Mouse (Mus musculus): ENCODE results near the gene Shb. TPM values are rescaled to one million over a fixed set of nuclear protein-coding genes. Genes with fewer than 3 reads are reported as not detected.
"Not testable (repeated sequence)": the region's sequence is repeated elsewhere in the genome, so short reads cannot be mapped to it uniquely, and the experiment has no call there.

Shb gene
- polyA plus RNA-seq, 1 experiment from 2014 or later: 6.3 TPM

- Histone ChIP-seq H3K4me1 (peaks cover 29% of the 10 kb centered on the region), H3K4me2 (peak overlapping the region; percentile 92), H3K36me3 (replicated peaks) (peaks cover 19% of the 10 kb centered on the region), H3K9me3 (no peaks in the 10 kb centered on the region), H3K27me3 (replicated peaks) (no peaks in the 10 kb centered on the region), H3K4me3 (peak overlapping the region; percentile 92), H3K27ac (0 out of 2 replicates have a peak overlapping the region, but pooled peaks have one; percentile 90), H3K9ac (peak overlapping the region; percentile 97)
- no peak for ATAC-seq (replicated peaks)
- WGBS: 70% methylated on average over 5 of the region's 5 CpGs
These were observed 125.1 kb downstream of the Shb start for GRCm38 (mm10) chr4:45407001-45407702.

DNA sequence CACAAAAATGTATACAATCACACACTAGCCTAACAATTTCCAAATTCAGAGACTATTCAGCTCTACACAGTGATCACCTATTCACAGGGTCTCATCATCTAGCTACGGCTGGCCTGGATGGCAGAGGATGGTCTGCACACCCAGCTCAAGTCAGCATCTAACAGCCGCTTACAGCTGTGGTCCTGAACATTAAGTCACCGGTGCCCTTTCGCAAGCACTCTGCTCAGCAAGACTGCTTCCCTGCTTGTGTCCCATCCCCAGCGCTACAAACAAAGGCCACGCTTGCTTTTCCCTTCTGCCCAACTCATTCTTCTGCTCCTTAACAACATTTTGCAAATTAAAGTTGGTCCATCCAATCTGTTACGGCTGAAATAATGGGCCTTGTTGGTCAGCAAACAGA lies 125.9 kb downstream of the Shb start:
- no peak overlapping the region; the same call in 1 of the 2 replicates for H3K4me3 ChIP-seq
- H3K36me3 ChIP-seq (replicated peaks): peaks cover 24% of the 10 kb centered on the region
- no peaks in the 10 kb centered on the region for H3K9me3 ChIP-seq
- peak overlapping the region; percentile 92 for H3K4me2 ChIP-seq
- WGBS: 55% methylated on average over 7 of the region's 7 CpGs
- no peaks in the 10 kb centered on the region for H3K27me3 ChIP-seq (replicated peaks)
- peaks cover 29% of the 10 kb centered on the region for H3K4me1 ChIP-seq
- no peak for ATAC-seq (replicated peaks)
- no peak overlapping the region for H3K27ac ChIP-seq
- H3K9ac ChIP-seq: peak overlapping the region; percentile 4; the same call in 1 of the 2 replicates

- no peak for ATAC-seq (replicated peaks)
These were observed 127.0 kb downstream of the Shb start for GRCm38 (mm10) chr4:45405315-45405714.

GRCm38 (mm10) chr4:45404086-45404485 lies 128.2 kb downstream of the Shb start:
- Histone ChIP-seq H3K4me3 (no peak overlapping the region), H3K4me1 (peaks cover 24% of the 10 kb centered on the region), H3K27ac (no peak overlapping the region), H3K27me3 (replicated peaks) (no peaks in the 10 kb centered on the region), H3K9ac (no peak overlapping the region), H3K36me3 (replicated peaks) (peaks cover 36% of the 10 kb centered on the region), H3K9me3 (no peaks in the 10 kb centered on the region), H3K4me2 (no peak overlapping the region)
- 92% methylated on average over 7 of the region's 7 CpGs for WGBS
- no peak for ATAC-seq (replicated peaks)

More at GRCm38 (mm10) chr4:45405315-45405714, 127.0 kb downstream of the Shb start:
- Histone ChIP-seq H3K4me3 (no peak overlapping the region), H3K9ac (no peak overlapping the region), H3K9me3 (no peaks in the 10 kb centered on the region), H3K4me1 (peaks cover 29% of the 10 kb centered on the region), H3K36me3 (replicated peaks) (peaks cover 25% of the 10 kb centered on the region), H3K27me3 (replicated peaks) (no peaks in the 10 kb centered on the region), H3K27ac (no peak overlapping the region), H3K4me2 (no peak overlapping the region)
- 84% methylated on average over 7 of the region's 7 CpGs for WGBS

- Histone ChIP-seq H3K4me2 (no peak overlapping the region), H3K27ac (no peak overlapping the region), H3K36me3 (replicated peaks) (peaks cover 41% of the 10 kb centered on the region), H3K9me3 (no peaks in the 10 kb centered on the region), H3K4me1 (peaks cover 22% of the 10 kb centered on the region), H3K27me3 (replicated peaks) (no peaks in the 10 kb centered on the region), H3K4me3 (no peak overlapping the region), H3K9ac (no peak overlapping the region)
- no peak for ATAC-seq (replicated peaks)
- WGBS: 93% methylated on average over 7 of the region's 7 CpGs
These were observed 128.8 kb downstream of the Shb start for GRCm38 (mm10) chr4:45403499-45403878.

- no peak overlapping the region for H3K27ac ChIP-seq
- peaks cover 22% of the 10 kb centered on the region for H3K4me1 ChIP-seq
- 82% methylated on average over 7 of the region's 7 CpGs for WGBS
- ATAC-seq (replicated peaks): no peak
- no peaks in the 10 kb centered on the region for H3K9me3 ChIP-seq
- no peak overlapping the region for H3K9ac ChIP-seq
- no peaks in the 10 kb centered on the region for H3K27me3 ChIP-seq (replicated peaks)
- H3K4me3 ChIP-seq: no peak overlapping the region
- no peak overlapping the region for H3K4me2 ChIP-seq
- H3K36me3 ChIP-seq (replicated peaks): peaks cover 43% of the 10 kb centered on the region
These were observed 129.3 kb downstream of the Shb start for GRCm38 (mm10) chr4:45402878-45403498.

- WGBS: 93% methylated on average over 4 of the region's 4 CpGs
- peaks cover 16% of the 10 kb centered on the region for H3K4me1 ChIP-seq
- peaks cover 45% of the 10 kb centered on the region for H3K36me3 ChIP-seq (replicated peaks)
- no peak for ATAC-seq (replicated peaks)
- H3K27me3 ChIP-seq (replicated peaks): no peaks in the 10 kb centered on the region
- no peak overlapping the region for H3K27ac ChIP-seq
- no peak overlapping the region for H3K4me2 ChIP-seq
- no peak overlapping the region for H3K9ac ChIP-seq
- H3K9me3 ChIP-seq: no peaks in the 10 kb centered on the region
- no peak overlapping the region for H3K4me3 ChIP-seq
These were observed 130.0 kb downstream of the Shb start for GRCm38 (mm10) chr4:45402281-45402680.

DNA sequence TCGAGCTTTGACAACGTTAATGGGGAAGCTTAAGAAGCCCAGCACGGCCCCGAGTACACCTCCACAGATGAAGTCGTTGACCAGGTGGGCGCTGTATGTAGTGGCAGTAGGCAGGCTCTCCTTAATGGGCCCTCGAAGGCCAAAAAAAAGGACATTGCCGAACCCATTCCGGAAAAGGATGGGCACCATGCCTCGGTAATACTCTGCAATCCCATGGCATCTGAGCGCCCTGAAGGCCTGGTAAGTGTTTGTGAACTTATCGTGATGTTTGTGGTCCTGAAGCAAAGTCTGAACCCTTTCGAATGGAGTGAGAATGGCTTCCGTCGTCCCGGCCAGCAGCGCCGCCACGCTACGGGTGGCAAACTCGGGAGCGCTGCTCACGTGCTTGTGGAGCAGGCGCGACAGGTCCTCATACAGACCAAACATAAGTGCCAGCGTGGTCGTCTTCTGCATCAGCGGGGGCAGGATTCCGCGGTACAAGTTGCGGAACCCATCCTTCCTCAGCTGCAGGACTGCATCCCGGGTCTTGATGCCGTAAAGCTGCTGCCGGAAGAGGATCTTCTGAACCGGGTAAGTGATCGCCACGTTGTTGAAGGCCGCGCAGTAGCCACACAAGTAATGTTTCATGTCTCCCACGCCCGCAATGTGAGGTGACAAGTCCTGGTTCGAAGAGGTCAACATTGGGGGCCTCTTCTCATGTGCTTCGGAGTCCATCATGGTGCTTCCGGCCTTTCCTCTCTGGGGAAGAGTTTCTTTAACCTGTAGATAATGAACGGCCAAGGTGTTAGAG lies 132.7 kb downstream of the Shb start:
- peaks cover 49% of the 10 kb centered on the region for H3K36me3 ChIP-seq (replicated peaks)
- no peak for ATAC-seq (replicated peaks)
- WGBS: 96% methylated on average over 45 of the region's 45 CpGs

GRCm38 (mm10) chr4:45398315-45398714 lies 134.0 kb downstream of the Shb start:
- H3K9me3 ChIP-seq; H3K27me3 ChIP-seq (replicated peaks); H3K27ac ChIP-seq; H3K9ac ChIP-seq; ATAC-seq (replicated peaks); H3K4me3 ChIP-seq; H3K4me1 ChIP-seq; H3K4me2 ChIP-seq: not testable (repeated sequence)
- WGBS: 91% methylated on average over 5 of the region's 5 CpGs
- peaks cover 38% of the 10 kb centered on the region for H3K36me3 ChIP-seq (replicated peaks)

More for the DNA sequence above, 132.7 kb downstream of the Shb start:
- H3K4me3 ChIP-seq: no peak overlapping the region
- no peaks in the 10 kb centered on the region for H3K9me3 ChIP-seq
- H3K27ac ChIP-seq: no peak overlapping the region
- no peaks in the 10 kb centered on the region for H3K27me3 ChIP-seq (replicated peaks)
- H3K4me2 ChIP-seq: no peak overlapping the region
- no peak overlapping the region for H3K9ac ChIP-seq
- 0 out of 2 replicates have a peak, but pooled peaks cover 3% of the 10 kb centered on the region for H3K4me1 ChIP-seq

GRCm38 (mm10) chr4:45396211-45396610 lies 136.1 kb downstream of the Shb start:
- H3K9ac ChIP-seq; H3K27ac ChIP-seq; H3K4me2 ChIP-seq; H3K4me3 ChIP-seq; H3K4me1 ChIP-seq; H3K9me3 ChIP-seq; H3K27me3 ChIP-seq (replicated peaks); ATAC-seq (replicated peaks): not testable (repeated sequence)
- peaks cover 25% of the 10 kb centered on the region for H3K36me3 ChIP-seq (replicated peaks)
- 87% methylated on average over 6 of the region's 6 CpGs for WGBS

DNA sequence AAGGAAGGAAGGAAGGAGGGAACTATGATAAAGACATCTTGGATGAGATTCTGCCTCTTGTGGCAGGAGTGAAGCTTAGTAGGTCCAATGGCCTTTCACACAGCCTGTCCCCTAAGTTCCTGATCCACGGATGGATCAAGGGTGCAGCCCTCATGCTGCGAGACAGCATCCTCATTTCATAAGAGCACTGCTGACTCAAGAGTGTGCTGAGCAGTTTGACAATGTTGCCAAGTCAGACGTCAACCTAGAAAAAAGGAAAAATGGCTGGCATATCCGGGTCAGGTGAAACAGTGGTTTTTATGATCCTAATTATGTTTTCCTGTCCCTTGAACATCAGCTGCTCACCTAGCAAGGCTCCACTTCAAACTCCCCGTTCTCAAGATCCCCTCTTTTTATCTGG lies 138.6 kb downstream of the Shb start:
- 83% methylated on average over 5 of the region's 5 CpGs for WGBS

DNA sequence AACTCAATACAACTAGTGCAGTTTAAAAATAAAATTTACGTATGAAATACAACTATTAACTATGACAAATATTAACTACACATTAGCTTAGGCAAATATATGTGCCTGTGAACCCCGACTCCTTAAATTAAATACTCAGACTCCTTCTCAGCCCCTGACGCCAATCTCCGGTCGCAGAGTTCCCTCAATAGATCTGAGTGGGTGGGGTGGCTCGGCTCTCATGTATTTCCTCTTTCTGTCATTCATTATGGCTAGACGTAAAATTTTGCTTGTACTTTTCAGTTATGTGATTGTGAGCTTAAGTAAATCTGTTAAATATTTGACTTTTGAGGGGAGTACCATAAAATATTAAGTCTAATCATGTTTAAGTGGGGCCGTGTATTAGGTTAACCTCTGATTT lies 139.3 kb downstream of the Shb start:
- H3K9me3 ChIP-seq: no peaks in the 10 kb centered on the region
- H3K4me1 ChIP-seq: no peaks in the 10 kb centered on the region
- no peaks in the 10 kb centered on the region for H3K27me3 ChIP-seq (replicated peaks)
- peaks cover 7% of the 10 kb centered on the region; the same call in 1 of the 2 replicates for H3K36me3 ChIP-seq (replicated peaks)
- H3K27ac ChIP-seq: no peak overlapping the region
- WGBS: 84% methylated on average over 8 of the region's 8 CpGs
- no peak overlapping the region for H3K4me2 ChIP-seq
- no peak overlapping the region for H3K9ac ChIP-seq
- H3K4me3 ChIP-seq: no peak overlapping the region
- ATAC-seq (replicated peaks): no peak

More for the DNA sequence above, 138.6 kb downstream of the Shb start:
- Histone ChIP-seq H3K4me3 (no peak overlapping the region), H3K4me2 (no peak overlapping the region), H3K4me1 (no peaks in the 10 kb centered on the region), H3K36me3 (replicated peaks) (peaks cover 11% of the 10 kb centered on the region; the same call in 1 of the 2 replicates), H3K9ac (no peak overlapping the region), H3K9me3 (no peaks in the 10 kb centered on the region), H3K27ac (no peak overlapping the region), H3K27me3 (replicated peaks) (no peaks in the 10 kb centered on the region)
- ATAC-seq (replicated peaks): no peak

Data from midbrain, embryonic 15.5 days (tissue).